Mouse (Mus musculus) gastrocnemius, postnatal 25 days (tissue): ENCODE results near the gene Rnf34. TPM values are rescaled to one million over a fixed set of nuclear protein-coding genes. Genes with fewer than 3 reads are reported as not detected.

ENCODE experiments used
- DNase-seq: peaks from one replicate; pipeline ENCODE4 v3.0.0; 2022
- long read RNA-seq, 2 experiments: library from polyadenylated mRNA; stranded (forward); transcript quantifications; one replicate each; pipeline ENCODE4 v2.0.0; 2021
- total RNA-seq, 2 experiments: library from RNA; stranded (reverse); gene quantifications; 1 replicate in 1 of 2; 2 replicates in 1 of 2; pipeline ENCODE4 v1.2.3; 2021

Rnf34 gene
- 10 to 100 TPM; 16.9 to 18.7 TPM for total RNA-seq
- long read RNA-seq, experiment 1, full-length matches to known transcripts = 15 of 15 reads
- long read RNA-seq, experiment 1, partial matches to known transcripts = 0 of 15 reads
- long read RNA-seq, experiment 1, other reads (novel, unspliced or antisense) = 0 of 15 reads
- long read RNA-seq, experiment 2, full-length matches to known transcripts = 20 of 22 reads
- long read RNA-seq, experiment 2, partial matches to known transcripts = 1 of 22 reads
- long read RNA-seq, experiment 2, other reads (novel, unspliced or antisense) = 1 of 22 reads

DNA sequence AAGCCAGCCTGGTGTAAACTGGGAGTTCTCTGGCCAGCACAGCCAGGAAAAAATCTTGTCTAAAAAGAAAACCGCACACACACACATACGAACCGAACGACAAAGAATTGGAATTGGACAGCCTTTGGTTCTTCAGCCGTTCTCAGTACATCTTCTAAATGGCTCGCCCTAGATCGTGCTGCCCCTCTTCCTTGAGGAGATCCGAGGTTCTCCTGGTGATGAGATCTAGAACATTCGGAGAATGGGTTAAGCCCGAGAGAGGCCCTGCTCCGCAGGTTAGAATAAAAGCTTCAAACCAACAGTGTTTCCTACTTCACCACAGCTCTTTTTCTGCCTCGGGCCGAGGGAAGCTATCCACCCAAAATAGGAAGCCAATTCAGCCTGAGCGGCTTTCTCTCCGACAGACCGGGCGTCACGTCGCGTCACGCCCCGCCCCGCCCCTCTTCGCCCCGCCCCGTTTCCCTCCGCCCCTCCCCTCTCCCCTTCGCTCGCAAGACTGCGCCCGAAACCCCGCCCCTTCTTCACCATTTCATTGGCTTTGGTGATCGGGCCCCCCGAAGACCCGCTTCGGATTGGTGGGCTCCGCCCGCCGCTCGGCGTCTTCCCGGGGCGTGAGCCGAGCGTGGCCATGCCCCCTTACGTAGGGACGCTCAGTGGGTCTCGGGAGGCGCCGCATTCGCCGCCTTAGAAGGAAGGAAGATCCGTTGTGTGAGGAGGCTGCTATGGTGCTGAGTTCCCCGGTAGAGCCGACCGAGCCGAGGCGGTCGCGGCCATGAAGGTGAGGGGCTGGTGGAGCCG, at the start of gene Rnf34:
Rnf34 (plus strand) TSS at position 528 of the 798 bp plus-strand sequence.
- peak; percentile 99 for DNase-seq

DNA sequence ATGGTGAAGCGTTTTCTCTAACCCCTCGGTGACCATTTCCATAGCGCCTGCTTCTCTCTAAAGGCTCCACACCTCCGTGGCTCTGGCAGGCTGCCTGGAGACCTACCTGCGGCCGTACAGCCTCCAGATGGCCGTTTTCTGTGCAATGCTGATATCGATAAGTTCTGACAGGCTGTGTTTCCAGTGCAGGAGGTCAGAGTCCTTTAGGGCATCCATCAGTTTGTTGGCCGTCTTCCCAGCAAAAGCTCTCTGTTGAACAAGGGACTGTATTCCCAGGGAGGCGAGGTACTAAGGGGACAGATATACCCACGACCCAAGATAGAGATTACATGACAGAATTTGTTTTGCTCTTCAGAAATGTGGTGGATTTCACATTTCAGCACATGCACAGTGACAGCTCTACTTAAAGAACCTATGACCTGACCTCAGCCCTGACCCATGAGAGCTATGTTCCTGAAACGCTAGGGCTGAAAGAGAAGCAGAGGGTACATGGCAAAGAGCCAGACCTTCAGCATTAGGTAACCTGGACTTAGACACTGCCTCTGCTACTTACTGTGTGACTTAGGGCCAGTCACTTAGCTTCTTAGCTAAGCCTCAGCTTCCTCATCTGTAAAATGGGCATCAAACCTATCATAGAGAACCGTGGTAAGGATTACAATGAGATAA, 49.4 kb upstream of the Rnf34 start:
- DNase-seq = no peak

DNA sequence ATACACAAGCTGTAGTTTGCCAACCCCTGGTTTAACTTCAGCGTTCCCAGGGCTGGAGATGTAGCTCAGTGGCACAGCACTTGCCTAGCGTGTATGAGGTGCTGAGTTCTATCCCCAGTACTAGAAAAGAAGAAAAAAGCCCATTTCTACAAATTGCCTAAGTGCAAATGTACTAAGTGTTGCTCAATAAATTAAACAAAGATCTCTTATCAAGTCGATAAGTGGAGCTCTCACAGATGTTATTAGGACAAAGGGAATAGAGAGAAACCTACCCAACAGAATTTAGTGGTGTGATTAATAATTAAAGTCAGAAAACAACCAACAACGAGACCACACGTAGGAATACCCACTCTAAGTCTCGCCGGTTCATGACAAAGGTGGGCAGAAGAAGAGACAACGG, 48.2 kb upstream of the Rnf34 start:
- no peak for DNase-seq

DNA sequence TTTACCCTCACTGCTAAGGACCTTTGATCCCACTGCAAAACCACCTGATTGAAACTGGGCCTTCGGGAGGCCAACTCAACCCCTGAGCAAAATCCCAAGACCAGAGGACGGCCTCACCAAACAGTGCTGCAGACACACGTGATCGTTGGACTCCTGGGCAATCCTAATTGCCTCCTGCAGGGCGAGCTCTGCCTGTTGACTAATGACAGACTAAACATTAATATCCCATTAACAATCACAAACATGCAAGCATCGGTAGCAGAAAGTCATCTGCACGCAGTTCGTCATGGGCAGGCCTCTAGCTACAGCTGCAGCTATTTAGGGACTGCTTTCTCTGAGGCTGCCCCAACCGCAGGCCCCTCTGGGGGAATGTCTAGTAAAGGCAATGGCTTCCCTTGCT, 47.1 kb upstream of the Rnf34 start:
- no peak for DNase-seq

DNA sequence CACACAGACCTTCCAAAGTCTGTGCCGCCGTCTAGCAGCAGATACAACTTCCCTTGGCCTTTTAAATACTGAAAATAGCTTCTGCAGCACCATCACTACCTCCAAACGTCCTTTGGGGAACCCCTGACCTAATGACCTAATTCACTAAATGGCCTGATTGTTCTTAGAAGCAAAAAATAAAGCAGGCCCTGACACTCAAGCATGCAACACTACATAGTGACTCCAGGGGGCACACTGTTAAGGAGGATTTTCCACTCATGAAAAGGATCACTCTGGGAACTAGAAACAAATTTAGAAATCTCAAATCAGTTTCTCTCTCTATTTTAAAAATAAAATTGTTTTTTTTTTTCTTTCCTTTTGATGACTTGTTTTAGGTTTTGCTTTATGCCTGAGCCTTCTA, 44.3 kb upstream of the Rnf34 start:
- no peak for DNase-seq

DNA sequence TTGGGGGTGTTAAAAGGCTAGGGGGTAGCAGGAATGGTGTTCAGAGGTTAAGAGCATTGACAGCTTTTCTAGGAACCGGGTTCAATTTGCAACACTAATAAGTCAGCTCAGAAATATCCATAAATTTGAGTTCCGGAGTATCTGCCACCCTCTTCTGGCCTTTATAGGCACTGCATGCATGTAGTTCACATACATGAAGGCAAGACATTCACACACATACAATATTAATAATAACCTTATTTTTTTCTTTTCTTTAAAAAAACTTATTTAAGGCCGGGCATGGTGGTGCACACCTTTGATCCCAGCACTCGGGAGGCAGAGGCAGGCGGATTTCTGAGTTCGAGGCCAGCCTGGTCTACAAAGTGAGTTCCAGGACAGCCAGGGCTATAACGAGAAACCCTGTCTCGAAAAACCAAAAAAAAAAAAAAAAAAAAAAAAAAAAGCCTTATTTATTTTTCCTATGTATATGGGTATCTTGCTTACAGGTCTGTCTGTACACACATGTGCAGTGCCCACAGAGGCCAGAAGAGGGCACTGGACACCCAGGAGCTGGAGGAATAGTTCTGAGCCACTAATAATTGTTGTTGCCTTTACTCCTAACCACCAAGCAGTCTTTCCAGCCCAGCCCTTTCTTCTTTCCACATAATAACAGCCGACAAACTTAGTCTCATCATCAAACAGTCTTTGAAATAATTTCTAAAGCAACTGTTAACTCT, 38.3 kb upstream of the Rnf34 start:
- no peak for DNase-seq

DNA sequence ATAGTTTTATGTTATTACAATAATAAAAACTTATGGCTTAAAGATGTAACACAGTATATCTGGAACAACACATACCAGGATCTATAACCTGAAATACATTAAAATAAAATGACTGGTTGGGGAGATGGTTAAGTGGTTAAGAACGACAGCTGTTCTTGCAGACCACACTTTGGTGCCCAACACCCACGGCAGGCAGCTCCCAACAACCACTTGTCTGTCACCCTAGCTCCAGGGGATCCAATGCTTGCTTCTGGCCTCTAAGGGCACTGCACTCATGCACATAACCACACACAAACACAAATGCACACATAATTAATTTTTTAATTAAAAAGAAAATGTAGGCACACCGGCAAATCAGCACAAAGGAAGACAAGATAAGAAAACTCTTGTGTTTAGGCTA, 37.1 kb upstream of the Rnf34 start:
- no peak for DNase-seq

DNA sequence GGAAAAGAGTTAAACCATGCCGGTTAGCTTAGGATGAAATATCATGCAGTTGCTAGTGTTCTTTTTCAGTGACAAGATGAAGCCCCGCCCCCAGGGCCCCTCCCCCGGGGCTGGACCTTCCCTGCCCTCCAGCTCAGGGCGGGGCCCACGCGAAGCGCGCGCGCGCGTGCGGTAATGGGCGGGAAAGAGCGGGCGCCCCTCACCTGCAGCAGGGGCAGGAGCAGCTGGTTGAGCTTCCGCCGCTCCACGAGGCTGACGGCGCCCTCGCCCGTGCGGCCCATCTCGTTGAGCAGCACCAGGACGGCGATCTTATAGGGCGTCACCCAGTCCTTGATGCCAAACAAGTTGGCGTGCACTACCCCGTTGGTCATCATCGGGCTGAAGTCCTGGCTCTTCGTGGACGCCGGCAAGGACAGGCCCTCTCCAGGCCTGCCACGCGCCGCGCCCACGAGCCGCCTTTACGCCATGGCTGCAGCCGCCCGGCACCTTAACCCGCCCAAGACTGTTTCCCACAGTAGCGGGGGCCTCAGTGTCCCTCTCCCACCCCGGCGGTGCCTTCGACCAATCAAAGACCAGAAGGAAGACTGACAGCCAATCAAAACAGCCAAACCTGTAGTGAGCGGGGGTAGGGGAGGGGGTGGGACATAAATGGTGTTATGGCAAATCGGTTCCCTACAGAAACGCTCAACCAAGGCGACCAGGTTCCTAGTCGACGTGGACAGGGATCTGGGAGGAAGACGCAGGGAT, 28.9 kb upstream of the Rnf34 start, which contains the start of gene Anapc5:
Anapc5 (minus strand) TSS at position 563 of the 747 bp plus-strand sequence.
- DNase-seq = peak; percentile 95

DNA sequence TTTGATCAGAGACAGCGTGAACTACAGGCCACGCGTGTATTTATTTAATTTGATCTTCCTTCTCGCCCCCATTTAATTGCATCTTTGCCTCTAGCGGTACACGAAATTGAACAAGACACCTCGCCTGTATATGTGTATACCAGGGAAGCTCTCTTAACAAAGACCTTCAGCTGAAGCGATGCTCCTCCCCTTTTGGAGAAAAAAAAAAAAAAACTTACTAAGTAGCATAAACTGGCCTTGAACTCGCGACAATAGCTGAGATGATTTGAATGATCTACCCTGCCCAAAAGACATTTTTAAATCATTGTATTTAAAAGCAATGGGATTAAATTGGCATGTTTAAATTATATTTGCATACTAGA, 28.3 kb upstream of the Rnf34 start:
- no peak for DNase-seq

DNA sequence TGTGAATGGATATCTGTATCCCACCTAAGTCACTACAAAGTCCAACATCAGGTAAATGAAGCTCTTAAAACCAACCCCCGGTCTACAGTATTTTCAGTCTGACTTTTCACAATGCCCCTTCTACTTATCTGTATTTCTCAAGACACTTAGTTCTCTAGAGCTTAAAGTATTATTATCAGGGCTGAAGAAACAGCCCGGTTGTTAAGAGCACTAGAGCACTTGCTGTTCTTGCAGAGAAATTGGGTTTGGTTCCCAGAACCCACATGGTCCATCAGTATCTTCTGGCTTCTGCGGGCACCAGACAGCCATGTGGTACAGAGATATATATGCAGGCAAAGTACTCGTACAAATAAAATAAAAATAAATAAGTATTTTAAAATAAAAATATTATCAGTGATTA, 27.4 kb upstream of the Rnf34 start:
- DNase-seq = no peak

DNA sequence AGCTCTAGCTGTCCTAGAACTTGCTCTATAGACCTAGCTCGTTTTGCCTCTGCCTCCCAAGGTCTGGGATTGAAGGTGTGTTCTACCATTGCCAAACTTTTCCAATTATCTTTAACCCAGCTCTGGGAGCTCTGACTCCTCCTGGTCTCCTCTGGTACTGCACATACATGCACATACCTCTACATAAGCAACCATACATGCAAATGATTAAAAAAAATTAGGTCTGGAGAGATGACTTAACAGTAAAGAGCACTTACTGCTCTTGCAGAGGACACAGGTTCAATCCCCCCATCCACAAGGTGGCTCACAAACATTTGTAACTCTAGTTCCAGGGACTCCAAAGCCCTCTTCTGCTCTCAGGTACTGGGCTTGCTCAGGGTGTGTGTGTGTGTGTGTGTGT, 25.9 kb upstream of the Rnf34 start:
- DNase-seq = no peak

DNA sequence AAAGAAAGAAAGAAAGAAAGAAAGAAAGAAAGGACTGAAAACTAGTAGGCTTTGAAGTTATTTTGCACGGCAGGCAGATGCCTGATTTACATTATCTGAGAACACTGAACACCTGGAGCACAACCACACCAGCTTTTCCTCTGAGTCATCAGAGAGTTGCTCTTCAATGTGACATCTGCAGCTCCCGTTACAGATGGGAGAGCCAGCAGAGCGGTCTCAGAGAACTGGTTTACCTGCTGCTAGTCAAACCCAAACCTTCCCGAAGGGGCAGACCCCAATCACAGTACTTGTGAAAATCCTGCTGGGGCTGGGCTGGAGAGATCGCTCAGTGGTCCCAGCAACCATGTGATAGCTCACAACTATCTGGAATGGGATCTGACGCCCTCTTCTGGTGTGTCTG, 25.4 kb upstream of the Rnf34 start:
- no peak for DNase-seq

DNA sequence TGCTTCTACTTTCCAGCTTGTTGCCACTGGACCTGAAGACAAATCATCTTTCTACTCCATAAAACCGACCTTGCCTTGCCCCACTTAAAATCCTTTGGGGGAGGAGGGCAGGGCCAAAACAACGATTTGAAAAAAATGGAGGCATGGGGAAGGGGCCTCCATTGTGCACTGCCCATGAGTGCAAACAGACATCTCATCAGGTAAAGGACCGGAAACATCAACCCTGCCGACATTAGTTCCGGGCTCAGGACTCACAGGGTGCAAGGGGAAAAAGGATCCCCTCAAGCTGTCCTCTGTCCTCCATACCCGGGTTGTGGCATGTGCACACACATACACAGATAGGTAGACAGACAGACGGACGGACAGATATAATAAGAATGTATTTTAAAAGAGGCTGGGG, 24.7 kb upstream of the Rnf34 start:
- no peak for DNase-seq

DNA sequence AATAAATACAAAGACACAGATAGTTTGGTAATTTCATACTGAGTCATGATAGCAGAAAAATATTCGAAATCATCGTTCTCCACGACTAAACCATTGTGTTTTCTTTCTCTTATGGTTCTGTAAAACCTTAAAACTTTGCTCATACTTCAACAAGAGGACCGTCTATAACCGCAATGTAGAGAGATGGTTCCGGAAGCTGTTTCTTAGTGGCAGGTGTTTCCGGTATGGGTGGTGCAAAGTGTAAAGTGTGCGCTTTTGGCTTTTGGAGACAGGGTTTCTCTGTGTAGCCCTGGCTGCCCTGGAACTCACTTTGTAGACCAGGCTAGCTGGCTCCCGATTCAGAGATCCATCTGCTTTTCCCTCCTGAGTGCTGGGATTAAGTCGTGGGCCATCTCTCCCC, 17.3 kb upstream of the Rnf34 start:
- no peak for DNase-seq

DNA sequence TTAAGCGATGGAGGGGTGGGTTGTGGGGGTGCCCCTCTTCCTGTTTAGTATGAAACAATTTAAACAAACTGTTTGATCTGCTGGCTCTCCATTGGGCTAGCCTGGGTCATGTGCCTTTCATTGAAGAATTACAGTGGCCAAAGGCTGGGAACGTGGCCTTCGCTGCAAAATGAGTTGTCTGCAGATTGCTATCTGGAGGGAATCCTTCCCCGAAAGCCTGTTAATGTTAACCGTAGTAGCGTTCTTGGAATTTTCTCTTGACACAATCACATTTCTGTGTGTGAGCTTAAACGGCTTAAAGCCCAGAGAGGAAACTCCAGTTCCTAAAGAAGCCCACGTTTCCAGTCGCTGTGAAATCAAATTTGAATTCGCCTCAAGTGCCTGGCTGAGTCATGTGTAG, 16.9 kb upstream of the Rnf34 start:
- DNase-seq = no peak

DNA sequence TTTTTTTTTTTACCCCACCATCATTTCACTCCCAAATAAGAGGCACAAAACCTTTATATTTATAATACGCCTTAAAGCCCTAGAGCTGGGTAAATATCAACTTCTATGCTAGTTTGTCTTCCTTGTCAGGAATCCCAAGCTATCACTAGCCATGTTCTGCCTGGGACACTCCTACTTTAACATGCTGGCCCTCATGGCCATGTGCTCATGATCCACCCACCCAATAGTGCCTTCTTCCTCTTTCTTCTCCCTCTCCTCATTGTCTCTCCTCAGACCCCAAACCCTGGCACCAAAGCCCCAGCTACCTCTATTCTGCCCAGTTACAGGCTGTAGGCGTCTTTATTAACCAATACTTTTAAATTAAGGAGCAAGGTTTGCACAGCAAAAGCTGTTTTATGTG, 8.7 kb upstream of the Rnf34 start:
- DNase-seq = no peak

DNA sequence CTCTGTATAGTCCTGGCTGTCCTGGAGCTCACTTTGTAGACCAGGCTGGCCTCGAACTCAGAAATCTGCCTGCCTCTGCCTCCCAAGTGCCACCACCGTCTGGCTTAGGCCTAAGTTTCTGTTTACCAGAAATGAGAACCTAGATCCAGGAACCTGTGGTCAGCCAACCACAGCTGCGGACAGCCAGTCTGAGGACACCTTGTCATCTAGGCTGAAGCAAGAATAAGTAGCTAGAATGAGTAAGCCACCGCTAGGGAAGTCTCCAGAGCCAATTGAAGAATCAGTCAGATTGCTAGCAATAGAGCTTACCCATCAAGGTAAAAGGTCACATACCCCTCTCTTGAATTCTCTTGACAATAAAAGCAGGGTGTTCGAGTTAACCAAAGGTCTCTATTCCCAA, 6.0 kb upstream of the Rnf34 start:
- no peak for DNase-seq

DNA sequence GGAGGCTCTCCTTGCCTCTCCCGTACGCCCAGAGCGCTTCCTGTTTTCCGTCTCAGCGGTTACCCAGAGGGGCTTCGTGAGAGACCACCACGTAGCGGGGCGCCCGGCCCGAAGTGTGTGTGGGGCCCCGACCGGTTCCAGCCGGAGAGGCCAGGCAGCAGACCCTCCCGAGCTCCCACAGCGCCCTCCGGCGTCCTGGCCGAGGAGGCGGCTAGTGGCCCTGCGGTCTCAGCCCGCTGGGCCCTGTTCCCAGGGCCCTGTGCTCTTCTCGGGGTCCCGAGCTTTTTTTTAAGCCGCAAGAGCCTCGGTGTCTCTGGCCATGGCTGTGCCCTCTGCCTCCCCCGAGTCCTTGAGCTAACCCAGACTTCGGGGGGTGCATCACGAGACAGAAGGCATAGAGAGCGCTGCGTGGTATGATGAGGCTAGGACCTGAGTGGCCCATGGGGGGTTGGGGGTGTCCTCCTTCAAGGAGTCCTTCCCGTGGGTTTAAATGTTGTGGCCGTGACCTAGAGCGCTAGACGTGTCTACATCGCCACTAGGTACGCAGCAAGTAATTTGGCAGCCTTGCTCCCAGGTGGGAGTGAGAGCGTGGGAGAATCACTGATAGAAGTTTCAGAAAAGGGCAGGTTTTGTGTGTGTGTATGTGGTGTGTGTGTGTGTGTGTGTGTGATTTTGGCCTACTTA, 613 bp downstream of the Rnf34 start:
- no peak for DNase-seq

DNA sequence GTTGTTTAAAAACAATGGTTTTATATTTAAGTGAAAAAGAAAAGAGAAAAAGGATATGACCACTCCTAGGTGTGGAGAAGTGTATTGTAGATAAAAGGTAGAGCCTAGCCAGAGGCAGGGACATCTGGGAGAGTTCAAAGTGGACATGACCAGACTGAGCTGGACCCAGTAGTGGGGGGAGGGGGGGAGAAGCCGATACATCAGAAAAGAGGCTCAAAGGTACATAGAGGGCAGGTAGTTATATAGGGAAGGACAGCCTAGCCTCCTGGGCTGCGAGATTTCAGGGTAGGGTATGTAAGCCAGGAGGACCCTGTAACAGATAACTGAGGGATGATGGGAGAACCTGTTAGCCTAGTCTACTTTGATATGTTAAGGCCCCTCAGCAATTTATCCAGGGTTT, 2.8 kb downstream of the Rnf34 start:
- DNase-seq = no peak

DNA sequence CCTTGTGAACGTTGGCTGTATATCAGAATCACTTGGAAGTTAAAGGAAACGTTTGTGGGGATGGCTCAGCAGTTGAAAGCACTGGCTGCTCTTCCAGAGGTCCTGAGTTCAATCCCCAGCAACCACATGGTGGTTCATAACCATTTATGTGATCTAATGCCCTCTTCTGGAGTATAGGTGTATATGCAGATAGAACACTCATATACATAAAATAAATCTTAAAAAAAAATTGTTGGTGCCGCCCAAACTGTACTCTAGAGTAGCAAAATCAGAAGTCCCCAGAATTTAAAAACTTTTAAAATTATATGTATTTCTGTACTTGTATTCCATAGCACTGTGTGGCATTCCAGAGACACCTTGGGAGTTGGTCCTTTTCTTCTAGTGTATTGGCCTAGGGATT, 6.0 kb downstream of the Rnf34 start:
- no peak for DNase-seq

DNA sequence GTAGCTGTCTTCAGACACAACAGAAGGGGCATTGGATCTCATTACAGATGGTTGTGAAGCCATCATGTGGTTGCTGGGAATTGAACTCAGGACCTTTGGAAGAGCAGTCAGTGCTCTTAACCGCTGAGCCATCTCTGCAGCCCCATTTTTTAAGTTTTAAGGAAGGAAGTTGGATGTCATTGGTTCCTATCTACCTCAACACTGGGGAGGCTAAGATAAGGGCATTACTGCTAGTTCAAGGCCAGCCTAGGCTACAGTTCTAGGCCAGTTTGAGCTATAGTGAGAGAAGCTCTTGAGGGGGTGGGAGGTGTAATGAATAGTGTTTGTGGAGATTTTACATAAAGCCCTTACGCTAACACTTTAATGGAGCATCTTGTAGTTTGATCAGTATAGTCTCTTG, 13.2 kb downstream of the Rnf34 start:
- no peak for DNase-seq
